Mouse (Mus musculus) fat pad, adult 2 months (tissue): ENCODE data around the gene Manbal.
"Not testable (repeated sequence)": the region's sequence is repeated elsewhere in the genome, so short reads cannot be mapped to it uniquely, and the experiment has no call there.

Experiments used
- DNase-seq: peaks from one replicate; pipeline ENCODE4 v3.0.0-alpha.2; 2011; ENCODE audit warnings: low read depth, low spot score; ENCODE audit errors: extremely low read depth

Manbal gene

DNA sequence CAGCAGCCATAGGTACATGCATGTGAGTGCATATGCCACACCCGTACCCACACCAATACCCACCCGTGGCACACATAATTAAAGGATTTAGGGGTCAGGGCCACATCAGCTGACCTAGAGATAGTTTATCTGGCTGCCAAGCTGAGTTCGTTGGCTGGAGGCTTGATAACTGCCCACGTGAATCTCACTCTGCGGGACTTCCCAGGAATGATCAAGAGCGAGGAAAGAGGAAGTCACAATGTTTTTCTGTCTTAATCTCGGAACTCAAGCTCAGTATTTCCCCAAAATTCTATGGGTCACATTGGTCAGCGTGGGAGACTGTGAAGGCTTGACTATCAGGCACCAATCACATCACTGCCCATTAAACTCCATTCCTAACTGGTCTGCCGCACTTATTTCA lies 632 bp upstream of the Manbal start:
- DNase-seq = no peak

DNA sequence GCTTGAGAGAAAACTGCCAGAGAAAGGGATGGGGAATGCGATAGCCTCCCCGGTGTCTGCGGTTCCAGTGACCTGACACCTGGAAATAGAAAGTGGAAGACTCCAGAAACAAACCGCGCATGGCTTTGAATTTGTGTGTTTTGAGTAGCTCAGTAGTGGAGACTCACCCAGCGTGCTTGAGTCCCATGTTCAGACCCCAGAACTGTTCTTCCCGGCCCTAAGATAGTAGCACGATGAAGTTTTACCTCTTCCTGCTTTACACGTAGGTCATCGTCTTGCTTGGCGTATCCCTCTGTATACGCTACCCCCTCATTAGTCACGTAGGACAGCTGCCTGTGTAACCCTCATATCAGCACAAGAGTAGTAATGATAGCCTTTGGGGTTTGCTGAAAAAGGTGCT lies 597 bp downstream of the Manbal start:
- DNase-seq = no peak

DNA sequence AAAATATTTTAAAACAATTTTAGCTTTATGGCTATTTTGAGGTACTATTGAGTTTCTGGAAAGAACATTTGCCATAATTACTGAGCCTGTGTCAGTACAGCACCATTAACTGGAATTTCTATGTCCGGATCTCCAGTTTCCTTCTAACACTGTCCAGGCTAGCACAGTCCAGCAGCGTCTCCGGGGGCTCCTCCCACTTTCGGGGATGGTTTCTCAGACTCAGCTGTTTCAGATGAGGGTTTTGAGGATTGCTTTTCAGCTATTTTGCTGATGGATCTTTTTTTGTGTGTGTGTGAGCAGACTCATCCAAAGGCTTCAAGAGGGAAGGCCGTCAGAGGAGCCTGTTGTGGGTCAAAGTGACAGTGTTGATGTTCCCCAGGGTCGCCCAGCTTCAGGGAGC lies 4.3 kb downstream of the Manbal start:
- DNase-seq = no peak

DNA sequence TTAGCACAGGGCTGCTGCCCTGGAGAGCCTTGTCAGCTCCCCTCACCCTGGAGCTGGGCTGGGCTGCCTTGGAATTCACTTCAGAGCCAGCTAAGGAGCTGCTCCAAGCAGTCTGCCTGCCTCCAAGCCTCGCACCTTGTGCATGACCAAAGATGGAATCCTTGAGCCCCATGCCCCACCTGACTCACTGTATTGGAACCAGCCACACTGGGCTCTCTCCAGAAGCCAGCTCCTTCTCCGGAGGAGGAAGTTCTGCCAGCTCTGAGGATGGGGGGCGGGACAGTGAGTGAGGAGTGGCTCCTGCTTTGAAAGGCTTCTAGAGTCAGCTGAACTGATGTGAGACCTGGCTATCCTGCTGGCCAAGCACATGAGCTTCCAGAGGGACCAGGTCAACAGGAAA lies 6.3 kb downstream of the Manbal start:
- no peak for DNase-seq

DNA sequence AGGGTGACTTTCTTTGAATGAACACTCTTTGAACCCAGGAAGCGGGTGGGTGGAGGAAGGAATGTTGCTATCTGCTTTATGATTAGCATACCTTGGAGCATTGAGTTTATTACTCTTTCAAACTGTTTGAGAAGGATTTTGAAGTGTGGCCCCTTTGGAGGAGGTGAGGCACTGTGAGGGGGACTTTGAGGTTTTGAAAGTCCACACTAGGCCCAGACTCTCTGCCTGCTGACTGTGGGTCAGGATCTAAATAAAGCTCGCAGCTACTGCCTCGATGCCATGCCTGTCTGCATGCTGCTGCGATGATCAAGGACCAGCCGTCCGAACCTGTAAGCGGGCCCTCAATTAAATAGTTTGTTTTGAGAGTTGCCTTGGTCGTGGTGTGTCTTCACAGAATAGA lies 7.7 kb downstream of the Manbal start:
- DNase-seq = no peak

DNA sequence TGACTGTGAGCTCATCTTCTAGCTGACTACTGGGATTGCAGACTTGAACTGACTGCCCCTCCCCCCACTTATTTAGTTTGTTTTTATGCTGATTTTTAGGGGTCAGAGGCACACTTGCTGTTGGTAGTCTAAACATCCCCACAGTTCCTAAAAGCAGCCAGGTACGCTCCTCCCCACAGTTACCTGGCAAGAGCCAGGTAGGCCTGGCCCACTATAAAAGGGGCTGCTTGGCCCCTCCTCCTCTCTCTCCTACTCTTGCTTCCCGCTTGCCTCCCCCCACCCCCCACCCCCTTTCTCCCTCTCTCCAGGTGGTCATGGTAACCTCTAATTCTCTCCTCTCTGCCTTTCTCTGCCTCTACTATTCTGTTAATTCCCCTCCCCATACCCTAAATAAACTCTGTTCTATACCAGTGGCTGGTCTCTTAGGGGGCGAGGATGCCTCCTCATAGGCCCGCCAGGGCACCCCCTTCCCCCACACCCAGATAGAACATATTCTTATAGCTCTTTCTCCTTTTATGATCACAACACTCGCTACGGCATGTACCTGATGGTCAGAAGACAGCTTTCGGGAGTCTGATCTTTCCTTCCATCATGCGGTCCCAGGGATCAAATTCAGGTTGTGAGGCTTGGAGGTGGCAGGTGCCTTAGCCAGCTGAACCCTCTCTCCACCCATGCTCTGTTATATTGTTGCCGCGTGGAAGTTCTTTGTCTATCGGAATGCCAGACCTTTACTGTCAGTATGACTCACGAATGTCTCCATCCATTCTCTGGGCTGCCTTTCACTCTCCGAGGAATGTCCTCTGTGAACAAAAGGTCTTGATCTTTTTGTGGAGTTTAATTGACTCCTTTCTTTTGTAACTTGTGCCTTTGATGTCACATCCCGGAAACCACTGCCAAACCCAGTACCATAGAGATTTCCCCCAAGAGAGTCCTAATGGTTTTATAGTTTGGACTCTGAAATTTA lies 8.7 kb downstream of the Manbal start:
- no peak for DNase-seq

DNA sequence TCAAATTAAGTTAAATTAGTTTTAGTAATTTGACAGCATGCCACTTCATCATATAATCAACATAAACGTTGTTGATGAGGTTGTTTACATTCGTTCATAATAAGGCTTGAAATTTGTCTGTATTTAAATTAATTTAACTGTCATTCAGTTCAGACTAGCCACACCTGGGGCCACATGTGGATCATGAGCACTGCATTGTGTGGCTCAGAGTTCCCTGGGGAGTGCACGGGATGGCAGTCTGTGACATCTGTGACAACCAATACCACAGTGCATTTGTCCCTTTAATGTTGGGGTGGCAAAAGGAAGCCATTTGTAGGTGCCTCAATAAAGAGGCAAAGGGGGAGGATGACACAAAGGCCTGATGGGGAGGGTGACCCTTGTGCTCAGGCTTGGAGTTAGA lies 9.6 kb downstream of the Manbal start:
- DNase-seq = no peak

DNA sequence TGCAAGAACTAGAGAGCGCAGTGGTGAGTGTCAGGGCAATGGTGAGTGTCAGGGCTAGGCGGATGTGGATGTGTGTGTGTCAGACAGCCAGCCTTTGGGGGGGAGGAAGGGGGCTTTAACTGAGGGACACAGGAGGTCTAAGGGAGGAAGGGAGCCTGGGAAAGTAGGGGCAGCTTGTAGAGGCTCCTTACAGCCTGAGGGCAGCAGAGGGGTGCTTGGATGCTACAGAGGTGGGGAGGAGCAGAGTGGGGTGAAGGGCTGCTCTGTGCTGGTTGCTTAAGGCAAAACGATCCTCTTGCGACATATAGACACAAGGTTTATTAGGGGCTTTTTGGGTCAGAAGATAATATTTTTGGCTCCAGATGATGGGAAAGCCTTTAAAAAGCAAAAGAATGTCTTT lies 17.4 kb downstream of the Manbal start:
- no peak for DNase-seq

DNA sequence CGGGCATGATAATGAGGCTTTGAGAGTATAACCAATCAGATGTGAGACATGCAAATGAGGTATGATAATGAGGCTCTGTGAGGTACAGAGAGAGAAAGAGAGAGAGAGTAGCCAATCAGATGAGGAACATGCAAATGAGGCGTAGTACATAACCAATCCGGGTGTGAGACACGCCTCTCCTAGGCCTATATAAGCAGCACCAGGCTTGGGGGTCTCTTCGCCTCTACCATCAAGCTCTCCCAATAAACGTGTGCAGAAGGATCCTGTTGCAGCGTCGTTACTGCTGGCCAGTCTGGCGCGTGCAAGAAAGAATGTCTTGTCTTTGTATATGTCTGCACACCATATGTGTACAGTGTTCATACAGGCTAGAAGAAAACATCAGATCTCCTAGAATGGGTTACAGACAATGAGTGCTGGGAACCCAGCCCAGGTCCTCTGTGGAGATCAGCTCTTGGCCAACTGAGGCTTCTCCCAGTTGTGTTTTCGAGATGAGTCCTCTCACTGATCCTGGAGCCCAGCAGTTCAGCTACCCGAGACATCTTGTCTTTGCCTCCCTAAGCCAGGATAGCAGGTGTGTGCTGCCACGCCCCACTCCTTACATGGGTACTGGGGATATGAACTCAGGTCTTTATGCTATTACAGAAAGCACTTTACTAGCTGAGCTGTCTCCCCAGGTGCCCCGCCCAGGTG lies 21.7 kb downstream of the Manbal start:
- not testable (repeated sequence) for DNase-seq

DNA sequence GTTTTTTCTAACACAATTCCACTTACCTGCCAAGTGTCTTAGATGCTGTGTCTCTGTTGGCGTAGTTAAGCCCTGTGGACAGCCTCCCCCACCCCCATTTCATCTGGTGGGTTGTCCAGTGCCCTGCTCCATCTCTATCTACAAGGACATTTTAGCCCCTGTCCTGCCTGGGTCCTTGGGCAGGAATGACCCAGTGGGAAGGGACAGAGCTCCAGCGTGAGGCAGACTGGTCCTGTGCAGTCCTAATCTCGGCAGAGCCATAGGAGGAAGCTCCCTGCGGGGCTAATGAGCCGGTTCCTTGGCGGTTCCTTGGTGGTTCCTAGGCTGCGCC lies 22.2 kb downstream of the Manbal start:
- DNase-seq = no peak

DNA sequence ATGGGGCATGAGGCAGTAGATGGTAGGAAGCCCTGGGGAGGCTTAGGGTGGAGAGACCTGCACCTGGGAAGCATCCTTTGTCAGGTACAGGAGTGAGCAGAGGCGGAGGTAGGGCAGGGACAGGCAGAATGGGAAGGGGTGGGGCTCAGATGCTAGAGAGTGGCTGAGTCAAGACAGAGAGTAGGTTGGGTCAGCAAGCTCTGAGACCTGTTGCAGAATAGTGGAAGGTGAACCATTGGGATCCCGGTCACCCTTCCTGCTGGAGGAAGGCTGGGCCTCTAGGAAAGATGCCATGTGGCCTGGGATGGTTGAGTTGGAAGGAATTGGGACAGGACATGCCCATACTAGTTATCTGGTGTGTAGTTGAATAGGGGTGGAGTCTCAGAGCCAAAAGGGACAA lies 24.9 kb downstream of the Manbal start:
- DNase-seq = peak; percentile 36

DNA sequence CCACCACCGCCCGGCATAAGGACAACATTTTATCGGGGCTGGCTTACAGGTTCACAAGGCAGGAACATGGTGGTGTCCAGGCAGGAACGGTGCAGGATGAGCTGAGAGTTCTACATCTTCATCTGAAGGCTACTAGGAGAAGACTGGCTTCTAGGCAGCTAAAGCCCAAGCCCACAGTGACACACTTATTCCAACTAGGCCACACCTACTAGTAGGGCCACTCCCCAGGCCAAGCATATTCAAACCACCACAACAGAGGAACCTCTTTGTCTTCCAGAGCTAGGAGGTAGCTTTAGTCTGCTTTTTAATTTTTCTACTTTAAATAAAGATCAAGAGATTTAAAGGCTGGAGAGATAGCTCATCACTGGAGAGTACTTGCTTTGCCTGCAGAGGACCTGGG lies 26.2 kb downstream of the Manbal start:
- DNase-seq = no peak

DNA sequence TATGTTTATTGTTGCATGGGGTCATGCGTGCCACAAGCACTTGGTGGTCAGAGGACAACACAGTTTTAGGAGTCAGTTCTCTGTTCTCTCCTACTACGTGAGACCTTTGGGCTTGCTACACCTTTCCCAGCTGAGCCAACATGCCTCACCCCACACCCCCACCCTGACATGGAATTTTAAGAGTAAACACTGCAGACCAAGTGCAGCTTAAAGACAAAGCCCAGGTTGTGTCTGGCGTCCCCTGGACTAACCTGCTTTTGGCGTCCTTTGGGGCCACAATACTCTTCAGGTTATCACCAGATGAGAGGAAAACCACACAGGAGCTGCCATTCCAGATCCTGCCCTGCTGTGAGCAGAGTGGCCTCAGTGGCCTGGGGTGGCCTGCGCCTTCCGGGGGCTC lies 27.5 kb downstream of the Manbal start:
- no peak for DNase-seq

DNA sequence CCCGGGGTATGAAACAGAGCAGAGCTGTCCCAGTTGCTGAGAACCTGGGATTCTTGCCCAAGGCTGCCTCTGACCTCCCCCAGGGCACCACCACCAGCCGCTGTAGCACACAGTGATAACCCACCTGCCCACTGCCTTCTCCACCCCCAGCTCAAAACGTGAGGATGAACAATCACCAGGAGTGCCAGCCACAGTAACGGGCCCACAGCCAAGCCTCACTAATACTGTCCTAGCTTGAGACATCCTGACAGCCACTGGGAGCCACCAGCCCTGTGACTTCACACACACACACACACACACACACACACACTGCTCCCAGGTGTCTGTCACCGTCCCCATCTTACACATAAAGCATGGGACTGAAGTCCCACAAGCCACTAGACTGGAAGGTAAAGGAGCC lies 28.0 kb downstream of the Manbal start:
- DNase-seq = no peak

DNA sequence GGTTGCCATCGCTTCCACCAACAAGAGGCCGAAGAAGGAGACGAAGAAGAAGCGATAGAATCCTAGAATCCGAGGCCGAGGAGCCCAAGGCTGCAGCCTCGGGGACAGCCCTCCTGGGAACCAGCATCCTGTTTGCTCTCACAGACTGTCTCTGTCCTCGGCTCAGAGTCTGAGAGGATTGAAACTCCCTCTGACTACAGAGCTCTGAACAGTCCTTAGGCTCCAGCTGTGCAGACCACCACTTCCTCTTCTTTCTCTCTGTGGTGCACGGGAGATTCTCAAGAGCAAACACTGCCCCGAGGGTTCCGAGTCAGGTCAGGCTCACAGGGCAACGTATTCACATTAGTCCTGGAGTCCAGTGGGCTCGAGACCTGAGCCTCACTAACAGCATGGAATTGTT lies 28.6 kb downstream of the Manbal start:
- DNase-seq = no peak

DNA sequence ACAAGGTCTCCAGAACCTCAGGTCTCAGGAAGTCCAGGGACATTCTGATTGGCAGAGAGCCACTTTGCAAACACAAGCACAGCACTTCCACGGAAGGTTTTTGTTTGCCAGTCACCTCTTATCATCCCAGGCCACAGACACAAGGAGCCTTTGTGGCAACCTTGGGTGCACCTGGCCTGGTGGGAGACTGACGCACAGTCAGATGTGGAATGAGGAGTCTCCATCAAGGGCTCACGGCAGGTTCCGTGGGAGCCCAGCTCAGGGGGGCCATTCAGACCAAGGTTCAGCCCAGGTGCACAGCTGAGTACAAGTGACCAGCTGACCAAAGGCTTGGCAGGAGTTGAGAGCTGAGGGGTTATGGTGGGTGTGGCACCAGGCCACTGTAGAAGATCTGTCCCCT lies 30.0 kb downstream of the Manbal start:
- no peak for DNase-seq

DNA sequence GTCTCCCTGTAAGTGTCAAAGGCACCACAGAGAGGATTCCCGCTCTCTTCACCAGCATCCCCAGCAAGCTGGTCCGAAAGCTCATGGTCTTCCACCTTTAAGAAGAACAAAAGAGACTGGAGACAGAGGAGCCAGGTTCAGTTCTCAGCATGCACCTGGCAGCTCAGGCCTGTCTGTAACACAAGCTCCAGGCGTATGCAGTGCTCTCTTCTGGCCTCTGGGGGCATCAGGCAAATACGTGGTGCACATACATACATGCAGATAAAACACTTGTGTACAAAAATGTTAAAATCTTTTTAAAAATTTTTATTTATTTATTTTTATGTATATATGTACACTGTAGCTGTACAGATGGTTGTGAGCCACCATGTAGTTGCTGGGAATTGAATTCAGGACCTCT lies 31.1 kb downstream of the Manbal start:
- DNase-seq = no peak

DNA sequence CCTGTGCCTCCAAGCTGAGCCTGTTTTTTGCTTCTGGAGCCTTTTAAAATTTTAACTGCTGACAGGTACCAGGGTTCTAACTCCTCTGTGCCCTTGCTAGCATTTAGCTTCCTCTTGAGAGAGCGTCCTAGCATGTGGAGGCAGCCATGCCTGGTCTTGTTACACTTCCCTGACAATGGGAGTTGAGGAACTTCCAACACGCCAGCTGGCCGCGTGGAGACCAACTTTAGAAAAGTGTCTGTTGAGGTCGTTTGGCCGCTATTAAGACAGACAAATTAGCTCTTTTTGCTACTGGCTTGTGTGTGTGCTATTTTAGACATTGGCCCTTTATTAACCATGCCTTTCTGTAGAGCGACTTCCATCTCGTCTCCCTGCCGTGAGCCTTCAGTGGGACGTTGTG lies 32.4 kb downstream of the Manbal start:
- no peak for DNase-seq

DNA sequence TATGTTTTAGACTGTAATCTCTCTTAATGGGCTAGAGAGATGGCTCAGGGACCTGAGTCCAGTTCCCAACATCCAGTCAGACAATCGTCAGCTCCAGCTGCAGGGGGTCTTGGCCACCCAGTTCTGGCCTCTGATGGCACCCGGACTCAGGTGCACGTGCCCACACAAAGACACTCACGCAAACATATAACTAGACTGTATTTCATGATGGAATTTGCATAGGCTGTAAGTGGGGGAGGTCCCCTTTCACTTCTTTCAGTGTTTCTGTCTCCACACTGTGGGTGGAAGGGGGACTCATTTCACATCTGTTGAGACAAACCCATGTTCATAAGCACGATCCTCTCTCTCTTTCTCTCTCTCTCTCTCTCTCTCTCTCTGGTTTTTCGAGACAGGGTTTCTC lies 33.1 kb downstream of the Manbal start:
- DNase-seq = no peak

DNA sequence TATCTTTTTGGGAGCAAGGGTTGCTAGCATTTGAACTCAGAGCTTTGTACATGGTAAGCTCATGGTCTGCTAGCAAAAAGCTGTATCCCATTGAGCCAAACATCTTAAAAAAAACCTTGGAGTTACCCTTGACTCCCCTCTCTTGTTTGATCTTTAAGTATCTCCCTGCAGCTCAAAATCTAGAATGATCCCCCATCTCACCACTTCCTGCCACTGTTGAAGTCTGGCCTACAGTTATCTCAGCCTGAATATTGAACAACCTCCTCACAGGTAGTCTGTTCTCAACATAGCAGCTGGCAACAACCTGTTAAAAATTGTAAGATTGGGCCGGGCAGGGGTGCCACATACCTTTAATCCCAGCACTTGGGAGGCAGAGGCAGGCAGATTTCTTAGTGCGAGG lies 33.9 kb downstream of the Manbal start:
- DNase-seq = no peak

DNA sequence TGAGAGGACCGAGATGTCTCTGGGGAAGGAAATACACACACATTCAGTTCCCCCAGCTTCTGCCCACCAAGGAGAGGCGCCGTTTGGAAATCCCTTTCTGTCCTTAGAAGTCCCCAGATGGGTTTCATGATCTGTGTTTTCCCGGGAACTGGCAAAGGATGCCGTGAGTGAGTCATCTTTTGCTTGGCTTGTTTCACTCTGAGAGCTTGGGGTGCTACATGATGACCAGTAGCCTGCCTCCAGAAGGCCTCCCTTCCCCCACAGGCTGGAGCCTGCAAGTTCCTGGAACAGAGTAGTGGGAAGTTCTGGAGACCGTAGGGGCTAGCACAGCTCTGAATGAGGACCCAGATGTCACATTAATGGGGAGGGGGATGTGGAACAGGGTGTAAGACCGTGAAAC lies 40.2 kb downstream of the Manbal start:
- no peak for DNase-seq

DNA sequence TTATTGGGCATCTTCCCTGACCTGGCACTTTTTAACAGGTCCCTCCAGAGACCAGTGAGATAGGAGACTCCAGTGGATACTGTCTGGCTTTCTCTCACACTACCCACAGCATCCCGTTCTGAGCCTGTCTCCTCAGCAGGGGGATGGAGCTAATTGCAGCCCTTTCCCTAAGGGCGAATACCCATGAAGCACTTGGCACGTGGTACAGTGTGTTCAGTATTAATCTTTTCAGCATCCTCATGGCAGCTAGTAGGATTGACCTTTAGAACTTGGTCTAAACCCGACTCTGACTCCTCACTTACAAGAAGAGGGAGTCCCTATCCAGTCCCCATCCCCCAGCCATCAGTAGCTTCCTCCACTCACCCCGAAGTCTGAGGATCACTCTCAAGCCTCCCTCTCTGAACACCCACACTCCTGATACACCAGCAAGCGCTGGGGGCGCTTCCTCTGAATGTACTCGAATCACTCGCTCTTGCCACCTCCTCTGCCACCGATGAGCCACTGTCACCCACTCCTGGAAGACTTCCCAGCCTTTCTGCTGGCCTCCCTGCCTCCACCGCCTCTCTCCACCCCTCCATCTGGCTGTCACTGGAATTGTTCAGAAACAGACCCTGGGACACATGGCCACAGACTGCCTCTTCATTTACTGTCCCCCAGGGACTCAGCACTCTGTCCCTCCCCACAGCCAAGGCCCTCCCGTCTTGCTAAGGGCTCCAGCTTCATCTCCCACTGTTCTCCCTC lies 42.6 kb downstream of the Manbal start:
- DNase-seq = no peak
